Mouse (Mus musculus) intestine, postnatal 0 days (tissue): Measurements from ENCODE around the gene Mrtfa. TPM values are rescaled to one million over a fixed set of nuclear protein-coding genes. Genes with fewer than 3 reads are reported as not detected.

Experiments
- ATAC-seq: fragments of 200-750 bp; cut with Nextera tagmentation; 2 replicates; pipeline ENCODE4 v1.8.0; 2017; ENCODE audit warnings: mild to moderate bottlenecking, moderate TSS enrichment, moderate library complexity
- H3K27ac ChIP-seq: fragments of 300-500 bp; sonication (generic); 2 replicates; pipeline ENCODE4 v1.5.1; 2014; ENCODE audit warnings: mild to moderate bottlenecking, low read depth, low read length, moderate library complexity
- H3K27me3 ChIP-seq: fragments of 300-500 bp; sonication (generic); replicated peaks from 2 replicates; pipeline ENCODE4 v1.6.1; 2014; ENCODE audit warnings: low read length, mixed read lengths; ENCODE audit not compliant: control insufficient read depth, insufficient read depth
- H3K36me3 ChIP-seq: fragments of 300-500 bp; sonication (generic); 2 replicates; pipeline ENCODE4 v1.6.1; 2014; ENCODE audit warnings: mild to moderate bottlenecking, moderate library complexity; ENCODE audit not compliant: control insufficient read depth, insufficient read depth
- H3K4me1 ChIP-seq: fragments of 300-500 bp; sonication (generic); replicated peaks from 2 replicates; pipeline ENCODE4 v1.6.1; 2014; ENCODE audit warnings: antibody characterized with exemption, low read length, mixed read lengths; ENCODE audit not compliant: control insufficient read depth, insufficient read depth
- H3K4me2 ChIP-seq: fragments of 300-500 bp; sonication (generic); replicated peaks from 2 replicates; pipeline ENCODE4 v1.6.1; 2014; ENCODE audit warnings: low read depth, mild to moderate bottlenecking, moderate library complexity
- H3K4me3 ChIP-seq: fragments of 300-500 bp; sonication (generic); 2 replicates; pipeline ENCODE4 v1.5.1; 2014; ENCODE audit warnings: low read depth, low read length
- H3K9ac ChIP-seq: fragments of 300-500 bp; sonication (generic); 2 replicates; pipeline ENCODE4 v1.6.1; 2014; ENCODE audit warnings: mild to moderate bottlenecking, low read depth, low read length
- H3K9me3 ChIP-seq: fragments of 300-500 bp; sonication (generic); 2 replicates; pipeline ENCODE4 v1.6.1; 2016; ENCODE audit warnings: mixed run types; ENCODE audit not compliant: control insufficient read depth
- CTCF ChIP-seq: sonication (generic); IDR thresholded peaks from 2 replicates; pipeline ENCODE4 v1.5.1; 2016; ENCODE audit warnings: low read depth, mild to moderate bottlenecking, control low read depth, antibody characterized with exemption, moderate library complexity
- WGBS: fragments of 180-500 bp; shearing (Covaris S2); extraction: QIAGEN DNeasy Blood & Tissue Kit; methylation state at CpG from one replicate; pipeline ENCODE4 v1.1.7; 2014; 5-methylcytosine and 5-hydroxymethylcytosine counted together
- polyA plus RNA-seq: library from polyadenylated mRNA; unstranded; fragments of >200 nt; fragmentation: Nextera tagmentation; extraction: Ambion mirVana; gene quantifications from 2 replicates; pipeline ENCODE4 v1.2.1, GENCODE M21; 2015

Gene Mrtfa
- polyA plus RNA-seq, 1 experiment from 2014 or later: 9.0 TPM

- Histone ChIP-seq H3K4me3 (no peak overlapping the region), H3K9ac (no peak overlapping the region), H3K36me3 (no peaks in the 10 kb centered on the region), H3K27ac (no peak overlapping the region), H3K4me1 (no peaks in the 10 kb centered on the region), H3K9me3 (no peaks in the 10 kb centered on the region), H3K27me3 (no peaks in the 10 kb centered on the region), H3K4me2 (no peak overlapping the region)
- WGBS: 89% methylated on average over 3 of the region's 3 CpGs
- no peak for ATAC-seq
- no peak for TF ChIP-seq CTCF
Measured at GRCm38 (mm10) chr15:81098689-81099088, 91.9 kb downstream of the Mrtfa start.

GRCm38 (mm10) chr15:81097896-81098295, 92.7 kb downstream of the Mrtfa start:
- no peaks in the 10 kb centered on the region for H3K4me1 ChIP-seq
- no peak for TF ChIP-seq CTCF
- no peak for ATAC-seq
- H3K27me3 ChIP-seq: no peaks in the 10 kb centered on the region
- no peaks in the 10 kb centered on the region for H3K9me3 ChIP-seq
- 71% methylated on average over 6 of the region's 6 CpGs for WGBS
- no peak overlapping the region for H3K4me2 ChIP-seq
- no peak overlapping the region for H3K27ac ChIP-seq
- H3K36me3 ChIP-seq: no peaks in the 10 kb centered on the region
- H3K4me3 ChIP-seq: no peak overlapping the region
- no peak overlapping the region for H3K9ac ChIP-seq

GRCm38 (mm10) chr15:81097456-81097855, 93.1 kb downstream of the Mrtfa start:
- Histone ChIP-seq H3K9me3 (no peaks in the 10 kb centered on the region), H3K27ac (no peak overlapping the region), H3K36me3 (no peaks in the 10 kb centered on the region), H3K9ac (no peak overlapping the region), H3K4me3 (no peak overlapping the region), H3K4me2 (no peak overlapping the region), H3K27me3 (no peaks in the 10 kb centered on the region), H3K4me1 (no peaks in the 10 kb centered on the region)
- 47% methylated on average over 4 of the region's 4 CpGs for WGBS
- no peak for TF ChIP-seq CTCF
- ATAC-seq: no peak

- H3K36me3 ChIP-seq: no peaks in the 10 kb centered on the region
- no peaks in the 10 kb centered on the region for H3K27me3 ChIP-seq
- WGBS: 46% methylated on average over 7 of the region's 7 CpGs
- no peak overlapping the region for H3K9ac ChIP-seq
- H3K4me2 ChIP-seq: no peak overlapping the region
- TF ChIP-seq CTCF: no peak
- H3K4me3 ChIP-seq: no peak overlapping the region
- H3K27ac ChIP-seq: no peak overlapping the region
- no peak for ATAC-seq
- H3K4me1 ChIP-seq: no peaks in the 10 kb centered on the region
- H3K9me3 ChIP-seq: no peaks in the 10 kb centered on the region
Measured at GRCm38 (mm10) chr15:81096329-81097055, 94.1 kb downstream of the Mrtfa start.

GRCm38 (mm10) chr15:81093032-81093431, 97.5 kb downstream of the Mrtfa start:
- no peak overlapping the region for H3K27ac ChIP-seq
- H3K4me3 ChIP-seq: no peak overlapping the region
- H3K9me3 ChIP-seq: no peaks in the 10 kb centered on the region
- ATAC-seq: no peak
- H3K9ac ChIP-seq: no peak overlapping the region
- H3K4me2 ChIP-seq: no peak overlapping the region
- H3K36me3 ChIP-seq: no peaks in the 10 kb centered on the region
- no peaks in the 10 kb centered on the region for H3K4me1 ChIP-seq
- H3K27me3 ChIP-seq: no peaks in the 10 kb centered on the region
- TF ChIP-seq CTCF: no peak
- 84% methylated on average over 4 of the region's 4 CpGs for WGBS

GRCm38 (mm10) chr15:81091718-81092117, 98.8 kb downstream of the Mrtfa start:
- Histone ChIP-seq H3K36me3 (no peaks in the 10 kb centered on the region), H3K4me3 (no peak overlapping the region), H3K9me3 (no peaks in the 10 kb centered on the region), H3K27me3 (no peaks in the 10 kb centered on the region), H3K27ac (no peak overlapping the region), H3K4me1 (no peaks in the 10 kb centered on the region), H3K9ac (no peak overlapping the region), H3K4me2 (no peak overlapping the region)
- TF ChIP-seq CTCF: no peak
- WGBS: 65% methylated on average over 9 of the region's 9 CpGs
- no peak for ATAC-seq

- Histone ChIP-seq H3K9ac (no peak overlapping the region), H3K27me3 (no peaks in the 10 kb centered on the region), H3K27ac (no peak overlapping the region), H3K36me3 (no peaks in the 10 kb centered on the region), H3K4me3 (no peak overlapping the region), H3K9me3 (no peaks in the 10 kb centered on the region), H3K4me2 (no peak overlapping the region), H3K4me1 (no peaks in the 10 kb centered on the region)
- WGBS: 60% methylated on average over 7 of the region's 7 CpGs
- ATAC-seq: no peak
- no peak for TF ChIP-seq CTCF
Measured at GRCm38 (mm10) chr15:81087529-81087928, 103.0 kb downstream of the Mrtfa start.
